Mouse (Mus musculus) splenic B cell, adult 2 months (primary cell): ENCODE measurements around the gene Tulp4.

Experiments used
- DNase-seq: peaks from one replicate; pipeline ENCODE4 v3.0.0-alpha.2; 2011; ENCODE audit warnings: low read depth, low spot score
- H3K27me3 ChIP-seq: 2 replicates; pipeline ENCODE4 v1.6.1; 2012; ENCODE audit warnings: mild to moderate bottlenecking, low read length, moderate library complexity, mixed read lengths; ENCODE audit not compliant: control insufficient read depth, poor library complexity, insufficient read depth, severe bottlenecking
- H3K36me3 ChIP-seq: 2 replicates; pipeline ENCODE4 v1.6.1; 2012; ENCODE audit warnings: mild to moderate bottlenecking, low read length, moderate library complexity, mixed read lengths; ENCODE audit not compliant: control insufficient read depth, poor library complexity, insufficient read depth, severe bottlenecking

The Tulp4 gene

DNA sequence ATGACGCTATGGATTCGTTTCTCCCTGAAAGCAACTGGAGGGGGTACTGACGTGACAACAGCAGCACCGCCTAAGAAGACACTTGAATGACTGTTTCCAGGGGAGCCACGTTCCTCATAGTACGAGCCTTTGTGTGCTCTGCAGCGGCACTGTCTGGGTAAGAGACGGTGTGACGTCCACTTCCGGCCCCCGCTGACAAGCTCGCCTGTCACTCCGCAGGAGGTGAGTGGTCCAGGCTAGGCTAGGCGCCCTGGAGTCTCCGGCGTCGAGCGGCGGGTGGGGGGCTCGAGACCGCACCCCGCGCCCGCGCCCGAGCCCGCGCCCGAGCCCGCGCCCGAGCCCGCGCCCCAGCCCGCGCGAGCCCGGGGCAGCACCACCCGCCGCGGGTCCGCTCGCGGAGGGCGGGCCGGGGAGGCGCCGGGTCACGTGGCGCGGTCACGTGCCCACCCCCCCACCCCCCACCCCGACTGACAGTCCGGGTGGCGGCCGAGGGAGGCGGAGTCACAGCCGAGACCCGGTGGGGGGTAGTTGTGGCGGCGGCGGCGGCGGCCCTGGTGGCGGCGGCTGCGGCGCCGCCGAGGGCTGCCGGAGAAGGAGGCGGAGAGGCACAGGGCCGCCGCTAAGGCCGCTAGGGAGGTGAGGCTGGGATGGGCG, at the start of gene Tulp4:
Gene Tulp4 (plus strand): TSS at position 77 of the 654 bp plus-strand sequence.
- no peaks in the 10 kb centered on the region for H3K36me3 ChIP-seq
- H3K27me3 ChIP-seq, result no peaks in the 10 kb centered on the region; the same call in 1 of the 2 replicates
- DNase-seq, result peak; percentile 92

DNA sequence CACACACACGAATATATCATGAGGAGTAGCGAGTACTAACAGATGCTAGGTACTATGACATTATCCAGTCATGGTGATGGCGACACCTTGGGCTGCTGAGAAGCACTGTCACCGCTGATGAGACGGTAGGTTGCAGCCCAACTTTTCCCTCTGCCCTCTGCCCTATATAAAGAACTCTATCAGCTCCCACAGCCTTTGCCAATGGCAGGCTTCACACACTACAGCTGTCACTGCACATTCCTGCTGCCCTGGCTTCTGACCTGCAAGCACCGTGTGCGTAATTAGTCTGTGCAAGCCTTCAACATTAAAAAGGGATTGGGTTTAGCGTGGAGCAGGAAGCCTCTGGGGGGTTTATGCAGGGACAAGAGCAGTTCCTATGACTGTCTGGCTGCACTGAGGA, 43.4 kb upstream of the Tulp4 start:
- Histone ChIP-seq H3K27me3 (no peaks in the 10 kb centered on the region), H3K36me3 (no peaks in the 10 kb centered on the region)
- DNase-seq, result no peak

DNA sequence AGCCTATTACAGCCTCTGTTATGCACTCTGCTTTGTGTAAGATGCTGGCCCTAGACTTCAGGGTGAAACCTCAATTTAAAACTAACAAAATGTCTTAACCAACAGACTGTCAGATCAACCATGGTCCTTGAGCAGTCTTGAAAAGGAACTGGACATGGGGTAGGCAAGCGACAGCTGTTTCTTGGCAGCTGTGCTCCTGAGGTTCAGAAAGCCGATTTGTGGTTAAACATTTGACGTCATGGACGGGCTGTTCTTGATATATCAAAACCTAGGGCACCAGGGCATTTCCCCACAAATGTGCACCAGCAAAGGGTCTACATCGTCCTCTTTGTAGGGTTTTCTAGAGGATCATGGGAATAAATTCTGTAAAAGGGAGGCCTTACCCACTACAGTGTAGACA, 42.7 kb upstream of the Tulp4 start:
- Histone ChIP-seq H3K36me3 (no peaks in the 10 kb centered on the region), H3K27me3 (no peaks in the 10 kb centered on the region)
- DNase-seq, result no peak

DNA sequence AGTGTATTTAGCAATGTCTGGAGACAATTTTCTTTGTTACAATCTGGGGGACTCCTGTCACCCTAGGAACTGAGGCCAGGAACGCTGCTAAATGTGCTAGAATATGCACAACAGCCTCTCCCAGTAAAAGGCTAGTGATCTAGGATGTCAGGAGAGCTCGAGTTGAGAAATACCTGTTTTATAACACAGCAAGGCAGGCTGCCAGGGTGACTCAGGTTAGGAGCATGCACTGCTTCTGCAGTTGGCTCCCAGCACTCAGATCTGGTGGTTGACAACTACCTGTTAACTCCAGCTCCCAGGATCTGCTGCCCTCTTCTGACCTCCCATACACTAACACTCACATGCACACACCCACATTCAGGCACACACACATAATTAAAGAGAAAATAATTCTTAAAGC, 40.2 kb upstream of the Tulp4 start:
- H3K36me3 ChIP-seq, result no peaks in the 10 kb centered on the region
- no peaks in the 10 kb centered on the region for H3K27me3 ChIP-seq
- DNase-seq, result no peak

DNA sequence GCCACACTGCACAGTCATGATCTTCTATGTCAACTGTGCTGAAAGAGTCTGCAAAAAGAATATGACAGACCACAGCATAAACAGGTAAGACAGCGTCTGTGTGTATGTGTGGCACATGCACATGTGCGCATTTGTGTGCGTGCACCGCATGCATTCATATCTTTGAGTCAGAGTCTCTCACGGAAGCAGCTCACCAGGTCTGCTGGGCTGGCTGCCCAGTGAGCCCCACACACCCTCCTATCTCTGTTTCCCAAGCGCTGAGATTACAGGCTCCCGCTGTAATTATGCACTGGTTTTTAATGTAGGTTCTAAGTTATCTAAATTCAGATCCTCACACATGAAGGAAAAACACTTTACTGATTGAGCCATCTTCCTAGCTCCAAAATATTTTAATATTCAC, 38.6 kb upstream of the Tulp4 start:
- Histone ChIP-seq H3K27me3 (no peaks in the 10 kb centered on the region), H3K36me3 (no peaks in the 10 kb centered on the region)
- no peak for DNase-seq

DNA sequence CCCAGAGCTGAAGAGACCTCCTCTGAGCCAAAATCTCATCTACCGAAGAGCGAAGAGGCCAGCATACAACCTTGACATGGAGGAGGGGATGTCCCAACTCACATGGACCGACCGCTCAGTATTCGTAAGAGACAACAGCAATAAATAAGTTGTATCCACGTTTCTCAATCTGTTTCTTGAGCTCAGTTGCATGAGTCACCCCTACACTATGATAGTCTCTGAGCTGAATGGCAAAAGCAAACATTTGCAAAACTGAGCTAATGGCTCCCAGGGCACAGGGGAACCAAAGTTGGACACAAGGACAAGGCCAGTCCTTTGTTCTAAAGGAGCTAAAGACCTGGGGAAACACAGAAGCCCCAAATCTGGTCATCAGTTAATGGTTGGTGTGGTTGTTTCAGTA, 36.4 kb upstream of the Tulp4 start:
- no peaks in the 10 kb centered on the region for H3K36me3 ChIP-seq
- DNase-seq, result no peak

DNA sequence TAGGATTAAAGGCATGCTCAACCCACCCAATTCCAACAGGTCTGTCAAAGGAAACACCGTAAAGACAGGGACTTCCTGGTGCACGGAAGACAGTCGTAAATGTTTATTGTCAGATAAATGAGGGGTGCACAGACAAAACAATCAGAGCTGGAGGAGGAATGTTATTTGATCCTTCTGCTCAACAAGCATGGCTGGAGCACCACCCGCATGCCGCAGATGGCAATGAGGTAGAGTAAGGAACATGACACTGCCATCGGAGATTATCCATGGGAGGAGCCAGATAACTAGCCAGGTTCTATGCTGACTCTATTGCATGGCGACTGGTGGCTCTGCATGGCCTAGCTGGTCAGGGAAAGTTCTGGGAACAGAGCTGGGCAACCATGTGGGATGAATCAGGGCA, 32.8 kb upstream of the Tulp4 start:
- H3K27me3 ChIP-seq, result no peaks in the 10 kb centered on the region
- no peak for DNase-seq

More for the DNA sequence above, 36.4 kb upstream of the Tulp4 start:
- no peaks in the 10 kb centered on the region for H3K27me3 ChIP-seq

DNA sequence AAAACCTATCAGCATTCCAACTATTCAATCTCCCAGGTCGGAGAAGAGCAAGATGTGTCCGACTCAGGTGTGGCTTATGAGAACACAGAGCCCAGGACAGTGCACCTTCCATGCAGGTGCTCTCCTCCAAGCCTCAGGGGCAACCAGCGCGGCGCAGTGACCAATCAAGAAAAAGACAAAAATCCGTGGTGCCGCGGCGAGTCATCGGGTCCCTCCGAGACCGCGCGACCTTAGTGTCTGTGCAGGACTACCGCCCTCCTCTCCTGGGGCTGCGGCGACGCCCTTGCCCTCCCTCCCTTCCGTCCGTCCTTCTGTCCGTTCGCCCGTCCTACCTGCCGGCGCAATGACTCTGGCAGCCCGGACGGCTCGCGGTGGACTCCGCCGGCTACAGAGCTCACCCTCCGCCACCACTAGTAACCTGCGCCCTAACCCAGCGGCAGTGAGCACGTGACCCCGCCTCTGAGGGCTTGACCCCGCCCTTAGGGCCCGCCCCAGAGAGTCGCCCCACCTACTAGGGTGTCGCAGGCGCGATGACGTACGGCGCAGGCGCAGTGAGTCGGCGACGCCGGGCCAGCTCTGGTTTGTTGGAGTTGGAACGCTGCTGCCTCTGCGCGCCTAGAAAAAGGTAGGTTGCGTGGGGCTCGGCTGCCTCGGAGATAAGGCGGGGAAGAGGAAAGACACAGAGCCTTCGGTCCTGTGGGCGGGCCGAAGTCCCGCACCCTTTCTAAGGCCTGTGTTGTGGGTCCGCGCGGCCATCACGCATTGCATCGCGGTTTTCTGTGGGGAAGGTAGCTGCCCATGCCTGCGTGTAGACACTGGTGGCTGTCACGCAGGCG, 26.7 kb upstream of the Tulp4 start, which contains the start of the genes Serac1 and Gtf2h5:
Gene Serac1 (minus strand): TSS at position 455 of the 836 bp plus-strand sequence.
Gene Gtf2h5 (plus strand): TSS at position 500 of the 836 bp plus-strand sequence.
- peak; percentile 98 for DNase-seq
- no peaks in the 10 kb centered on the region for H3K27me3 ChIP-seq
- peaks cover 2% of the 10 kb centered on the region; the same call in 1 of the 2 replicates for H3K36me3 ChIP-seq

More for the DNA sequence above, 32.8 kb upstream of the Tulp4 start:
- no peaks in the 10 kb centered on the region for H3K36me3 ChIP-seq

DNA sequence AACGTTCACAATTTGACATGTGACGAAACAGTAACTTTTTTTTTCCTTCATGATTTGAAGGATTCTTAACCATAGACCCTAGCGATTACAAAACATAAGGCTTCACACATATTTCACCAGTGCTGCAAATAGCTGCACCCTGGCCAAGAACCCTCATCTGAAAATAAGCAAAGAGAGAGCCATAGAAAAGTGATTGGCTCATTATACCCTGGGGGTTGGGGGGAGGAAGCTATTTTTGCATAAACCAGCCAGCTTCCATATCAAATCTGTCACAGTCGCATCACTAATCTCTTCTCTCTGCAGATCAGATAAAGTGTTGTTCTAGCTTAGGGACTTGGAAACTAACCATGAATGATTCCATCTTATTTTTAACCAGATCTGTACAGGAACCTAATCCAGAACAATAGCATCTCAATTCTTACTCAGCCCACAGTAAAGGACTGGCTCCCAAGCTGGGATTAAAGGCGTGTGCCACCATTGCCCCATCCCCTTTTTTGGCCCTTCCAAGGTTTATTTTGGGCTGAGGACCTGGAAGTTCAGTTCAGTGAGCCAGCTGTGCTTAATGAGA, 22.8 kb upstream of the Tulp4 start:
- Histone ChIP-seq H3K36me3 (peaks cover 3% of the 10 kb centered on the region), H3K27me3 (no peaks in the 10 kb centered on the region)
- DNase-seq, result no peak

DNA sequence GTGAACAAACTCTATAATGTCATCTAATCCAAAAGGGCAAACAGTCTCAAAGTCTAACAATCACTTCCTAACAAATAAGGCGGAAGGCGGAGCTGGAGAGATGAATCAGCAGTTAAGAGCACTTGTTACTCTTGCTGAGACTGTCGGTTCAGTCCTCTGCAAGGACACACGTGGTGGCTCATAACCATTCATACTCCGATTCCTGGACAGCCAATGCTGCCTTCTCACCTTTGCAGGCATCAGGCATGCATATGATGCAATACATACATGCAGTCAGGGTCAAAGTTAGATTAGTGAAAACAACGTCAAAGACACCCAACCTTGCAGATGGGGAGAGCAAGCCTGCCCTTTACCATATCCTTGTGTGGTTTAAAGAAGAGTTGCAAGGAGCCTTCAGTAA, 14.6 kb upstream of the Tulp4 start:
- DNase-seq, result no peak
- Histone ChIP-seq H3K36me3 (no peaks in the 10 kb centered on the region), H3K27me3 (no peaks in the 10 kb centered on the region)

DNA sequence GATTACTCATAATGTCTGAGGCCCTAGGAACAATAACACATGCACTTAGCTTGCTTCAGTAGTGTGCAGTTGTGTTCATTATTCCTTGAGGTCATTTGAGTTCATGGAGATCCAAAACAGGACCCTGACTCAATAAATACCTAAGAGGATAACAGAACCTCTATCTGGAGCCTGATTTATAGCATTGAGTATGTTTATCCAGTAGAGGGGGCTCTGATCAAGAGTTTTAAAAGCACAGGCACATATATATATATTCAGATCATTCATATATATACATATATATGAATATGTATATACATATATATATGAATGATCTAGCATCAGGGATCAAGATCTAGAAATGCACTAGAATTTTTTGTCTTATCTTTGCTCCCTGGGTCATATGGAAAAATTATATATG, 10.7 kb upstream of the Tulp4 start:
- Histone ChIP-seq H3K36me3 (no peaks in the 10 kb centered on the region), H3K27me3 (no peaks in the 10 kb centered on the region)
- DNase-seq, result peak; percentile 38

DNA sequence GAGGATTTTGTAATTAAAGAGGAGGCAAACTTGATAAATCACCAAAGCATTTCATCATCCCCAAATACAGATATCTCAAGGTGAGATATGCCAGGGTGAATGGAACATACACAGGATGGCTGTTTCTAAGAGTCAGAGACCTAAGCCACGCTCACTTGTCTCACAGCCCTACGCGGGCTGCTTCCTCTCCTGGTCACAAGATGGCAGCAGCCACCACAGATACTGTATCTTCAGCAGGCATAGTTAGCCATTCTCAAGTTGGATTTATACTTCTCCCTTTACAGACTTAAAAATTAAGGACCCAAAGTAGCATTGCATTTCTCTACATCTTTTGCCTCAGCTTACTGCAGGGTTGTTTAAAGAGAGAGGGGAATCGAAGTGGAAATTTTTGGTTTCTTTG, 8.4 kb upstream of the Tulp4 start:
- peak; percentile 79 for DNase-seq
- no peaks in the 10 kb centered on the region for H3K27me3 ChIP-seq
- no peaks in the 10 kb centered on the region for H3K36me3 ChIP-seq

DNA sequence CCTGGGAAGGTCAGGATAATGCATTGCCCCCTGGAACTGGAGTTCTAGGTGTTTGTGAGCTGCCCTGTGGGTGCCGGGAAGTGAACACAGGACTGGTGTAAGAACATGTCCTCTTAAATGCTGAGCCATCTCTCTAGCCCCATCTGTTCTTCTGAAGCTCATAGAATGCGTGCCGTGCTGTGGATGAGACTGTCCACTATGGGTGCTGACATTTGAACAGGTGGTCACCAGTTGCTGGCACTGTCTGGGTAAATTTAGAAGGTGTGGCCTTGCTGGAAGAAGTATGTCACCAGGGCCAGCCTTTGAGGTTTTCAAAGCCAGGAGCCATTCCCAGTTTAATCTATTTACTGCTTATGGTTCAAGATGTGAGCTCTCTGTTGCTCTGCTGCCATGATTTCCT, 4.0 kb upstream of the Tulp4 start:
- Histone ChIP-seq H3K27me3 (no peaks in the 10 kb centered on the region; the same call in 1 of the 2 replicates), H3K36me3 (no peaks in the 10 kb centered on the region)
- DNase-seq, result no peak

DNA sequence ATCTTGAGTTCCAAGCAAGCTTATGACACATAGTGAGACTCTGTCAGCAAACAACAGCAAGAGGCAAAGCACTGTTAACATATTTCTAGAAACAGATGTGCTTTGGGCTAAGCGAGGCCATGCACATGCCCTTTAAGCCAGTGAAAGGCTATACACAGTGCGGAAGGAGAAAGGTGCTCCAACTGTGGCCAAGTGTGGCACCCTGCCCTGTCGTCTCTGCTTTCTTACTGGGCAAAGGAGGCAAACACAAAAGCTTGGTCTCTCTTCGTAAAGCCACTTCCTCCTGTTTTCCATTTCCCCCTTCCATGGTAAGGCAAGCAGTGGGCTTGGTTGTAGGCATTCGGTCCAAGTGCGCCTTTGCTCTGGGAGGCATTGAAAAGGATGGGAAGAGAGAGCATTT, 2.7 kb upstream of the Tulp4 start:
- Histone ChIP-seq H3K36me3 (no peaks in the 10 kb centered on the region), H3K27me3 (no peaks in the 10 kb centered on the region; the same call in 1 of the 2 replicates)
- no peak for DNase-seq

DNA sequence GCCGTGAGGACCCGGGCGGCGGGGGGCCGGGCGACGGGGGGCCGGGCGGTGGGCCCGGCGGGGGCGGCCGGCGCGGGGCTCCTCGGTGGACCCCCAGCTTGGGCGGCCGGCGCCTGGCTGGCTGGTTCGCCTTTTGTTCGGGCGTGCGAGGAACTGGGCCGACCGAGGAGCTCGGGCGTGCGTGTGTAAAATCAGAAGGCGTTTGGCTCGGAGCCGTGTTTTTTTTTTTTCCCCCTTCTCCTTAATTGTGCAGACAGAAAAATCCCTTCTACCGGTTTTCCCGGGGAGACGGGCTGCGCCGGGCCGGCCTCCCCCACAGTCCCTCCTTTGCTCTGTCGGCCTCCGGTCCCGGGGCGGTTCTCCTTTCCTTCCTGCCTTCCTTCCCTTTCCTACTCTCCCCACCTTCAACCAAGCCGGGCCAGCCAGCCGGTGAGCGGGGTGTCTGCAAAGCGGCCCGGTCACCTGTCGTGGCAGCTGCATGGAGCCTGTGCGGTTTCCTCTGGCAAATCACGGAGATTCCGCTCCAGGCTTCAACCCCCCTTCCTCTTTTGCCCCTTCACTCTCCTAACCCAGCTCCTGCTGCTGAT, 871 bp downstream of the Tulp4 start:
- DNase-seq, result peak; percentile 49
- H3K27me3 ChIP-seq, result no peaks in the 10 kb centered on the region; the same call in 1 of the 2 replicates

More for the DNA sequence above, 871 bp downstream of the Tulp4 start:
- H3K36me3 ChIP-seq, result no peaks in the 10 kb centered on the region
